Mouse (Mus musculus) liver, adult 2 months (tissue): Measurements from ENCODE around the gene Tns4.

Source experiments
- CTCF ChIP-seq: fragments of 200-500 bp; IDR thresholded peaks from 2 replicates; pipeline ENCODE4 v1.5.1; 2011; ENCODE audit warnings: low read depth, low read length, control low read depth
- POLR2A ChIP-seq: fragments of 200-500 bp; IDR thresholded peaks from 2 replicates; pipeline ENCODE4 v1.6.1; 2011; ENCODE audit warnings: low read length, control low read depth; ENCODE audit not compliant: insufficient read depth; ENCODE audit errors: extremely low read depth

DNA sequence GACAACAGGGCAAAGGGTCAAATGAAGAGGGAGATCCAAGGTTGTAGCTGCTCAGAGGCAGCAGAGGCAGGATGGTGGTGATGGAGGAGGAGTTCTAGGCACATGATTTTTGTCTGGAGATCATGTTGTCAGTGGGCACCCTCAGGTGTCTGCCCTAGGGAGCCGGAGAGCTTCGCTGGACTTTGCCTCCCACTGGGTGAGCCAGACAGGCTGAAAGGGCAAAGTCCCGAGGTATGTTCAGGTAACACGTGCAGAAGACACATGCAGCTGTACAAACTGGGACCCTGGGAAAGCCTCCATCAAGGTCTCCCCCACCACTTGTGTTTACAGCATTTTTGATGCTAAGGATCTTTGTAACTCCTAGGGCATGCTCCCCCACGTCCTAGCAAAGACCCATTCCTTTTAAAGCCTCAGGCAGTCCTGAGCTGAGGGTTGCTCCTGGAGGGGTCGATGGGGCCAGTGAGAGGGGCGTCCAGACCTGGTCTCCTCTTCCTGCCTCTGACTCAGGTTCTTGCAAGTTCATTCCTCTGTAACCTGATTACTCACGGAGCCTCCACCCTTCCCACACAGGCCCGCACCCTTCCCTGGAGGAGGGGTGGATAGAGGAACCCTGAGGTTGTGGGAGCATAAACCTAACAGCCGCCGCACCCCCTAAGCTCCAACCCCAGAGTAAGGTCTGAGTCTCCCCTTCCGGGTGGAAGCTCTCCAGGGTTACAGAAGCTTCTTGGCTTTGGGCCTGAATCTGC, 17.0 kb upstream of the Tns4 start:
- TF ChIP-seq CTCF (no peak), POLR2A (no peak)
